Comparison of ENCODE assay signal across 10 mouse cellular contexts in the genomic region with DNA sequence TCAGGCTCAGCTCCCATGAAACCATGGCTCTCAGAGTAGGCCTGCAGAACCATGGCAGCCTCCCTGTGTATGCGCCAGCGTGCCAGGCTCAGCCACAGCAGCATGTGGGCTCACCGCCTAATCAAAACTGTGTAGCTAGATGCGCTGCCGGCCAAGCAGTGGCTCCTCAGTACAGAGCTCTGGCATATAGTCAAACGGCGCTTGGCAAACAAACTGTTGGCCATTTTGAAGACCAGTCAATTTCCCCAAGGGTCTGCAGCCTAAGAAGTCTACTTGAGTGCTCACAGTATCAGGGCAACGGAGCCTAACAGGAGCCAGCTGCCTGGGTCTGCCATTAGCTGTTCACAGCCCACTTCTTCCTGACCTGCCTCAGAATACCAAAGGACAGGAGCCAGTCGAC.
DNase-seq lines count a peak whose midpoint lies in the region; ATAC-seq and TF ChIP-seq lines count a peak whose summit lies in the region.
"Had no signal": no experiment of that assay in that cellular context is flagged by ENCODE, and none has a peak within 500 bp of the region (broad histone marks: within the 10 kb centered on the region; RNA-seq: fewer than 3 reads in every experiment).

No protein-coding gene starts in this region.

- H3K9me3 ChIP-seq in midbrain, embryonic 14.5 days (ENCODE audit: control insufficient read depth, low read length), result no peaks in the 10 kb centered on the region
- H3K9me3 ChIP-seq in midbrain, embryonic 13.5 days, result no peaks in the 10 kb centered on the region

- H3K36me3 ChIP-seq in midbrain, embryonic 14.5 days (ENCODE audit: control insufficient read depth, insufficient read depth, low read length), result peaks cover 6% of the 10 kb centered on the region
- H3K36me3 ChIP-seq in midbrain, embryonic 13.5 days, result peaks cover 17% of the 10 kb centered on the region

- no peaks in the 10 kb centered on the region for H3K4me1 ChIP-seq in midbrain, embryonic 14.5 days (ENCODE audit: control insufficient read depth, insufficient read depth, low read length)
- H3K4me1 ChIP-seq in midbrain, embryonic 13.5 days (replicated peaks), result peaks cover 4% of the 10 kb centered on the region; the same call in 1 of the 2 replicates

- H3K4me3 ChIP-seq in midbrain, embryonic 14.5 days (replicated peaks; ENCODE audit: low read depth, low read length), result no peak overlapping the region
- H3K4me3 ChIP-seq in midbrain, embryonic 13.5 days (replicated peaks), result no peak overlapping the region
- H3K4me3 ChIP-seq in layer of hippocampus, adult 2 months, result no peak overlapping the region

- TF ChIP-seq CTCF in layer of hippocampus, adult 2 months (conservative IDR thresholded peaks at IDR 0.05), result no peak

- no peak overlapping the region for H3K27ac ChIP-seq in midbrain, embryonic 14.5 days (replicated peaks; ENCODE audit: low read depth, low read length)
- no peak overlapping the region for H3K27ac ChIP-seq in midbrain, embryonic 13.5 days
- peak overlapping the region; percentile 67 for H3K27ac ChIP-seq in layer of hippocampus, adult 2 months

- H3K27me3 ChIP-seq in midbrain, embryonic 14.5 days (ENCODE audit: control insufficient read depth, insufficient read depth, low read length), result no peaks in the 10 kb centered on the region
- H3K27me3 ChIP-seq in midbrain, embryonic 13.5 days, result no peaks in the 10 kb centered on the region

- DNase-seq in gastrocnemius, postnatal 10 days, result peak; percentile 44
- no peak for DNase-seq in gastrocnemius, adult 8-10 months (ENCODE audit: low spot score in 2 of 2)
- DNase-seq in midbrain, embryonic 14.5 days, result peak; percentile 43
- peak; percentile 49 to 74 for DNase-seq in layer of hippocampus, adult 2 months (ENCODE audit: low spot score in 2 of 2)
- peak; percentile 85 for DNase-seq in right cerebral cortex, postnatal 10 days (ENCODE audit: low spot score in 2 of 2)
- DNase-seq in c-Kit-positive CD71-positive TER-119-positive erythroid progenitor cells, embryonic 14.5 days (ENCODE audit: low spot score), result no peak
- no peak for DNase-seq in lung, postnatal 36 days
- DNase-seq: lung, embryonic 14.5 days had no signal

- no peak overlapping the region for H3K4me2 ChIP-seq in midbrain, embryonic 14.5 days (ENCODE audit: low read length)
- no peak overlapping the region for H3K4me2 ChIP-seq in midbrain, embryonic 13.5 days (replicated peaks)
- H3K4me2 ChIP-seq: lung, embryonic 14.5 days had no signal

- ATAC-seq in midbrain, embryonic 14.5 days (ENCODE audit: low FRiP score, low TSS enrichment), result no peak
- ATAC-seq in midbrain, embryonic 13.5 days, result no peak
- ATAC-seq: CD4-positive, CD25-positive, alpha-beta regulatory T cell, adult 4 months had no signal

- no peak overlapping the region for H3K9ac ChIP-seq in midbrain, embryonic 14.5 days (replicated peaks; ENCODE audit: low read length)
- no peak overlapping the region for H3K9ac ChIP-seq in midbrain, embryonic 13.5 days (replicated peaks)
- H3K9ac ChIP-seq: lung, embryonic 14.5 days had no signal

- 90% methylated on average over 9 of the region's 9 CpGs for WGBS in midbrain, embryonic 14.5 days
- WGBS in midbrain, embryonic 13.5 days, result 92% methylated on average over 9 of the region's 9 CpGs

Comparison
In these comparisons a context has a peak if more than half of its experiments do, and no peak if none do; other contexts are left out.
1. DNase-seq: peak in gastrocnemius, postnatal 10 days (single experiment), midbrain, embryonic 14.5 days (single experiment), layer of hippocampus, adult 2 months (2 of 2) and right cerebral cortex, postnatal 10 days (2 of 2); none in gastrocnemius, adult 8-10 months (0 of 2), c-Kit-positive CD71-positive TER-119-positive erythroid progenitor cells, embryonic 14.5 days (single experiment) and lung, postnatal 36 days (single experiment).